Mouse (Mus musculus): ENCODE results near the gene Rdh8. TPM values are rescaled to one million over a fixed set of nuclear protein-coding genes. Genes with fewer than 3 reads are reported as not detected.

Rdh8 gene
- polyA plus RNA-seq, 1 experiment from 2014 or later = not detected

GRCm38 (mm10) chr9:20875021-20875790 is 56.9 kb downstream of the Rdh8 start:
- ATAC-seq (no peak), DNase-seq (ENCODE audit: low spot score) (no peak)

More at GRCm38 (mm10) chr9:20875021-20875790, 56.9 kb downstream of the Rdh8 start:
- no peaks in the 10 kb centered on the region for H3K27me3 ChIP-seq (replicated peaks; ENCODE audit: insufficient read depth, low read length)
- 0 out of 2 replicates have a peak, but pooled peaks cover 7% of the 10 kb centered on the region for H3K36me3 ChIP-seq (ENCODE audit: insufficient read depth, low read length)
- H3K4me2 ChIP-seq (replicated peaks; ENCODE audit: low read depth, low read length) = no peak overlapping the region
- no peaks in the 10 kb centered on the region for H3K9me3 ChIP-seq (ENCODE audit: low read length)
- H3K27ac ChIP-seq (ENCODE audit: low read length) = no peak overlapping the region
- H3K4me1 ChIP-seq (ENCODE audit: insufficient read depth, low read depth, low read length) = no peaks in the 10 kb centered on the region
- no peak overlapping the region for H3K9ac ChIP-seq (replicated peaks; ENCODE audit: low read depth)
- WGBS = 62% methylated on average over 23 of the region's 23 CpGs
- no peak overlapping the region for H3K4me3 ChIP-seq (ENCODE audit: low read depth, low read length)
- TF ChIP-seq EP300 (IDR thresholded peaks at IDR 0.05) = no peak
- no peak for TF ChIP-seq CTCF (IDR thresholded peaks at IDR 0.05)

Other genes with a start within 250 kb of the Rdh8 start
- 10.9 and 12.2 TPM in 2 replicates for gene Zfp846, start 237.2 kb upstream of the Rdh8 start, polyA plus RNA-seq (2015; fragmentation: Nextera tagmentation; extraction: Ambion mirVana)
- 394 and 396 TPM in 2 replicates for gene Ubl5, start 175.6 kb upstream of the Rdh8 start, polyA plus RNA-seq (2015; fragmentation: Nextera tagmentation; extraction: Ambion mirVana)
- gene Fbxl12, start 173.7 kb upstream of the Rdh8 start, polyA plus RNA-seq (2015; fragmentation: Nextera tagmentation; extraction: Ambion mirVana) = 18.2 and 19.2 TPM in 2 replicates
- gene Pin1, start 166.4 kb upstream of the Rdh8 start, polyA plus RNA-seq (2015; fragmentation: Nextera tagmentation; extraction: Ambion mirVana) = 30.1 and 32.9 TPM in 2 replicates
- 0.36 and 0.55 TPM in 2 replicates for gene Olfm2, start 72.2 kb upstream of the Rdh8 start, polyA plus RNA-seq (2015; fragmentation: Nextera tagmentation; extraction: Ambion mirVana)
- gene Col5a3, start 3.4 kb upstream of the Rdh8 start, polyA plus RNA-seq (2015; fragmentation: Nextera tagmentation; extraction: Ambion mirVana) = 0.44 and 0.56 TPM in 2 replicates
- 9.3 and 12.3 TPM in 2 replicates for gene A230050P20Rik, start 50.1 kb downstream of the Rdh8 start, polyA plus RNA-seq (2015; fragmentation: Nextera tagmentation; extraction: Ambion mirVana)
- 3.2 and 3.3 TPM in 2 replicates for gene Angptl6, start 61.2 kb downstream of the Rdh8 start, polyA plus RNA-seq (2015; fragmentation: Nextera tagmentation; extraction: Ambion mirVana)
- 20.9 and 22.1 TPM in 2 replicates for gene Ppan, start 69.7 kb downstream of the Rdh8 start, polyA plus RNA-seq (2015; fragmentation: Nextera tagmentation; extraction: Ambion mirVana)
- 174 and 177 TPM in 2 replicates for gene Eif3g, start 80.1 kb downstream of the Rdh8 start, polyA plus RNA-seq (2015; fragmentation: Nextera tagmentation; extraction: Ambion mirVana)
- gene Dnmt1, start 141.4 kb downstream of the Rdh8 start, polyA plus RNA-seq (2015; fragmentation: Nextera tagmentation; extraction: Ambion mirVana) = 14.5 and 15.5 TPM in 2 replicates
- 60.8 and 62.3 TPM in 2 replicates for gene S1pr2, start 158.3 kb downstream of the Rdh8 start, polyA plus RNA-seq (2015; fragmentation: Nextera tagmentation; extraction: Ambion mirVana)
- 112 and 125 TPM in 2 replicates for gene Mrpl4, start 184.2 kb downstream of the Rdh8 start, polyA plus RNA-seq (2015; fragmentation: Nextera tagmentation; extraction: Ambion mirVana)
- 236 and 352 TPM in 2 replicates for gene Icam1, start 197.5 kb downstream of the Rdh8 start, polyA plus RNA-seq (2015; fragmentation: Nextera tagmentation; extraction: Ambion mirVana)
- gene Icam4, start 210.9 kb downstream of the Rdh8 start, polyA plus RNA-seq (2015; fragmentation: Nextera tagmentation; extraction: Ambion mirVana) = 3.3 and 3.8 TPM in 2 replicates
- gene Icam5, start 213.6 kb downstream of the Rdh8 start, polyA plus RNA-seq (2015; fragmentation: Nextera tagmentation; extraction: Ambion mirVana) = 0.18 and 0.27 TPM in 2 replicates
- gene Zglp1, start 248.6 kb downstream of the Rdh8 start, polyA plus RNA-seq (2015; fragmentation: Nextera tagmentation; extraction: Ambion mirVana) = 0.51 TPM in 1 of 2 replicates, not detected in the other